Mouse (Mus musculus) G1E (cell line): ENCODE measurements around the gene Loxl3. TPM values are rescaled to one million over a fixed set of nuclear protein-coding genes. Genes with fewer than 3 reads are reported as not detected.

Experiments used
- ATAC-seq: 2 replicates; pipeline ENCODE4 v1.8.0; 2016; ENCODE audit warnings: mild to moderate bottlenecking; ENCODE audit not compliant: insufficient number of reproducible peaks, poor library complexity, low FRiP score, severe bottlenecking; ENCODE audit errors: extremely low read depth
- DNase-seq: peaks from one replicate; pipeline ENCODE4 v3.0.0; 2012; ENCODE audit warnings: low spot score
- H3K27me3 ChIP-seq: 2 replicates; pipeline ENCODE4 v1.6.1; 2012; ENCODE audit warnings: mild to moderate bottlenecking, low read length, inconsistent platforms; ENCODE audit not compliant: insufficient read depth
- H3K36me3 ChIP-seq: replicated peaks from 2 replicates; pipeline ENCODE3; 2012; ENCODE audit warnings: mild to moderate bottlenecking, inconsistent platforms
- H3K4me1 ChIP-seq: 2 replicates; pipeline ENCODE4 v1.6.1; 2012; ENCODE audit warnings: low read depth, low read length, inconsistent platforms, mixed read lengths; ENCODE audit not compliant: insufficient read depth
- H3K4me3 ChIP-seq: 2 replicates; pipeline ENCODE4 v1.5.1; 2012; ENCODE audit warnings: low read depth, mild to moderate bottlenecking, inconsistent platforms, low read length, moderate library complexity, mixed read lengths
- H3K9me3 ChIP-seq: replicated peaks from 2 replicates; pipeline ENCODE4 v1.6.1; 2012; ENCODE audit warnings: inconsistent platforms
- CTCF ChIP-seq: IDR thresholded peaks from 2 replicates; pipeline ENCODE4 v1.5.1; 2012; ENCODE audit warnings: low read depth, low read length, inconsistent platforms, mixed read lengths
- GATA1 ChIP-seq: IDR thresholded peaks from 2 replicates; pipeline ENCODE4 v1.6.1; 2012; ENCODE audit warnings: borderline replicate concordance, low read length, inconsistent platforms, mixed read lengths
- GATA2 ChIP-seq: IDR thresholded peaks from 2 replicates; pipeline ENCODE4 v1.6.1; 2012; ENCODE audit warnings: low read depth, low read length, inconsistent platforms, borderline replicate concordance
- POLR2AphosphoS5 ChIP-seq: IDR thresholded peaks from 2 replicates; pipeline ENCODE4 v1.6.1; 2012; ENCODE audit warnings: low read depth, low read length, inconsistent platforms; ENCODE audit not compliant: insufficient replicate concordance
- TAL1 ChIP-seq: conservative IDR thresholded peaks from 2 replicates; pipeline ENCODE4 v1.6.1; 2012; ENCODE audit warnings: low read depth, low read length, inconsistent platforms, mixed read lengths
- polyA plus RNA-seq: library from polyadenylated mRNA; stranded (reverse); fragments of >175 nt; gene quantifications from 2 replicates; pipeline ENCODE4 v1.2.3, GENCODE M21; 2012
- total RNA-seq, 2 experiments: library from RNA; stranded (forward) in 1 of 2; stranded (reverse) in 1 of 2; fragments of 200-1000 nt in 1 of 2; fragments of >200 nt in 1 of 2; fragmentation: Nextera tagmentation in 1 of 2; gene quantifications; 2 replicates each; pipeline ENCODE4 v1.2.3; 2014 to 2017

Loxl3 gene
- total and polyA plus RNA-seq, 3 experiments = 0.12 to 0.75 (median 0.71) TPM

- Histone ChIP-seq H3K4me3 (peak within 1 kb of the TSS; percentile 91), H3K36me3 (peaks cover 37% of the 10 kb centered on the region), H3K27me3 (peaks cover 4% of the 10 kb centered on the region), H3K9me3 (no peaks in the 10 kb centered on the region), H3K4me1 (peaks cover 26% of the 10 kb centered on the region)
- ATAC-seq (peak; percentile 89), DNase-seq (peak; percentile 58)
- TF ChIP-seq GATA2 (no peak), POLR2AphosphoS5 (no peak), CTCF (no peak), TAL1 (no peak)
Observed at GRCm38 (mm10) chr6:83077630-83078323, 43.8 kb downstream of the Loxl3 start, which contains the start of gene Pcgf1. Gene Pcgf1, plus strand, starts transcription at chr6:83077869.

DNA sequence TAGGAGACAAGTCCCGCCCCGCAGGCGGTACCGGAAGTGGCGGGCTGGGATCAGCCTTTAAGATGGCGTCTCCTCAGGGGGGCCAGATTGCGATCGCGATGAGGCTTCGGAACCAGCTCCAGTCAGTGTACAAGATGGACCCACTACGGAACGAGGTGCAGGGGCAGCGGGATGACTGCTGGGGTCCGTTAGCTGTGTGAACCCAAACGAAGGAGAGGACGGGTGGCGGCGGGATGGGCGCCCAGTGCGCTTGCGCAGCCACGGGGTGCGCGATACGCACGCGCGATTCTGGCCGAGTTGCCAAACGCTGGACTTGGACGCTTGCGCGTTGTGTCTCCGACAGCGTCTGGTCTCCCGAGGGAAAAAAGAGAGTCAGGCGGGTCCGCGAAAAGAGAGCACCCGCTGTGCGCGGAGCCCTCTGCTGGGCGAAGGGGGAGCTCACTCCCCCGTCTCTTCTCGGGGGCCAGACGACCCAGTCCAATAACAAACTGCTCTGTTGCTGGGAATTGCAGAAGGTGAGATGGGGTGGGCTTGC, 44.4 kb downstream of the Loxl3 start:
- peak; percentile 50; the same call in 1 of the 2 replicates for ATAC-seq
- no peak for TF ChIP-seq POLR2AphosphoS5
- no peak for TF ChIP-seq TAL1
- TF ChIP-seq GATA2 = no peak
- no peak for TF ChIP-seq GATA1
- no peak for TF ChIP-seq CTCF
- no peaks in the 10 kb centered on the region for H3K9me3 ChIP-seq
- H3K4me3 ChIP-seq = peak overlapping the region; percentile 91
- peak; percentile 99 for DNase-seq
- H3K36me3 ChIP-seq = peaks cover 42% of the 10 kb centered on the region
- peaks cover 26% of the 10 kb centered on the region for H3K4me1 ChIP-seq
- peaks cover 3% of the 10 kb centered on the region for H3K27me3 ChIP-seq

- peaks cover 44% of the 10 kb centered on the region for H3K36me3 ChIP-seq
- H3K27me3 ChIP-seq = peaks cover 8% of the 10 kb centered on the region
- TF ChIP-seq GATA2 (no peak), GATA1 (no peak), CTCF (no peak), POLR2AphosphoS5 (no peak), TAL1 (no peak)
- peaks cover 29% of the 10 kb centered on the region for H3K4me1 ChIP-seq
- no peaks in the 10 kb centered on the region for H3K9me3 ChIP-seq
- H3K4me3 ChIP-seq = no peak overlapping the region
- ATAC-seq = no peak
- no peak for DNase-seq
Observed at GRCm38 (mm10) chr6:83080210-83080609, 46.2 kb downstream of the Loxl3 start.

- TF ChIP-seq GATA2 = no peak
- no peak for TF ChIP-seq CTCF
- no peak for TF ChIP-seq POLR2AphosphoS5
- TF ChIP-seq GATA1 = no peak
- TF ChIP-seq TAL1 = no peak
- Histone ChIP-seq H3K36me3 (peaks cover 44% of the 10 kb centered on the region), H3K4me1 (peaks cover 23% of the 10 kb centered on the region), H3K4me3 (no peak overlapping the region), H3K9me3 (no peaks in the 10 kb centered on the region), H3K27me3 (peaks cover 36% of the 10 kb centered on the region)
- ATAC-seq (no peak), DNase-seq (no peak)
Observed at GRCm38 (mm10) chr6:83083497-83083896, 49.5 kb downstream of the Loxl3 start.

DNA sequence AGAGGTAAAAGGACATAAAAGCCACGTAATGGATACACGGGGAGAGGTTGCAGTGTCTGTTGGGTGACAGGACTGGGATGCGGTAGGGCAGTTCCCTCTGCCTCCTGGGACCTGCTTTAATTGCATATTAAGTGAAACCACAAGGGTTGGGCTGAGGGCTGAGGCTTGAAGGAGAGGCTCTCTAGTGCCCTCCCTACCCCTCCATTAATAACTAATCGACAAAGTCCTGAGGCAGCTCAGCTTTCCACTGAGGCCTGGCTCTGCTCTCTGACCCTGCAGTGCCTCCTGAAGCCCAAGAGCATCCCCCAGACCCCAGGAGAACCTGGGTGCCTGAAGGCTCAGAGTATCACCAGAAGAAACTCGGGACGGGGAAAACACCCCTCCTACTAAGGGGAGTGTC, 50.5 kb downstream of the Loxl3 start:
- no peak for TF ChIP-seq POLR2AphosphoS5
- no peak for TF ChIP-seq CTCF
- no peak for TF ChIP-seq GATA1
- TF ChIP-seq GATA2 = no peak
- no peak for TF ChIP-seq TAL1
- no peak overlapping the region for H3K4me3 ChIP-seq
- H3K9me3 ChIP-seq = no peaks in the 10 kb centered on the region
- H3K4me1 ChIP-seq = peaks cover 14% of the 10 kb centered on the region
- ATAC-seq (no peak), DNase-seq (no peak)
- H3K36me3 ChIP-seq = peaks cover 38% of the 10 kb centered on the region
- peaks cover 43% of the 10 kb centered on the region for H3K27me3 ChIP-seq

- Histone ChIP-seq H3K27me3 (peaks cover 57% of the 10 kb centered on the region), H3K9me3 (no peaks in the 10 kb centered on the region), H3K4me1 (peaks cover 5% of the 10 kb centered on the region; the same call in 1 of the 2 replicates), H3K36me3 (peaks cover 19% of the 10 kb centered on the region), H3K4me3 (no peak within 1 kb of the TSS)
- DNase-seq (no peak), ATAC-seq (no peak)
- TF ChIP-seq GATA2 = no peak
- no peak for TF ChIP-seq TAL1
- no peak for TF ChIP-seq CTCF
- no peak for TF ChIP-seq POLR2AphosphoS5
- TF ChIP-seq GATA1 = no peak
Observed at GRCm38 (mm10) chr6:83086121-83087035, 52.4 kb downstream of the Loxl3 start, which contains the start of gene Lbx2. Gene Lbx2, plus strand, starts transcription at chr6:83086367.
